Mouse (Mus musculus) cerebellum, postnatal 4 days (tissue): ENCODE measurements at regions not wholly inside any gene's neighbourhood (a gene's known extent, or its start where the extent isn't known, plus 50 kb on each side); places are given as distances from the start of the nearest gene placed in this dataset.

ENCODE experiments used
- DNase-seq, 2 experiments: peaks; one replicate each; pipeline ENCODE4 v3.0.0; 2022; ENCODE audit warnings: low spot score in 2 of 2, mixed read lengths in 1 of 2

DNA sequence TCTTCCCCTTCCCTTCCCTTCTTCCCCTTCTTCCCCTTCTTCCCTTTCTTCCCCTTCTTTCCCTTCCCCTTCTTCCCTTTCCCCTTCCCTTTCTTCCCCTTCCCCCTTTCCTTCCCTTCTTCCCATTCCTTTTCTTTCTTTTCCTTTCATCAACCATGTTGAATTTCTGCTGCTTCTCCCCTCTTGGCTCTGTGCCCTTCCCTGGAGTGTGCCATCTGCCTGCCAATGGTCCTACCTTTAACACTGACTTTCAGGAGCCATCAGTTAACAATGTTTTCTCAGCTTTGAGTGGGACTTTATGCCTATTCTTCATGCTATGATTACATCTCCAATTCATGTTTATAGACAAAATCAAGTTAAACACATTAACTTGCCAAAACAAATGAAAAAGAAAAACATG lies 401.8 kb upstream of the Pcdh7 start:
- DNase-seq = peak in 1 of 2 experiments; percentile 52

GRCm38 (mm10) chr5:57320028-57320427 lies 397.7 kb upstream of the Pcdh7 start:
- DNase-seq = no peak

GRCm38 (mm10) chr5:57335624-57336023 lies 382.1 kb upstream of the Pcdh7 start:
- no peak for DNase-seq
